Mouse (Mus musculus) heart, postnatal 0 days (tissue): ENCODE measurements at regions not wholly inside any gene's neighbourhood (a gene's known extent, or its start where the extent isn't known, plus 50 kb on each side); places are given as distances from the start of the nearest gene placed in this dataset.

Source experiments
- CTCF ChIP-seq: IDR thresholded peaks from 2 replicates; pipeline ENCODE4 v1.5.1; 2016; ENCODE audit warnings: antibody characterized with exemption, control low read depth, low read depth
- EP300 ChIP-seq: IDR thresholded peaks from 2 replicates; pipeline ENCODE4 v1.6.1; 2016; ENCODE audit warnings: antibody characterized with exemption, low read depth

DNA sequence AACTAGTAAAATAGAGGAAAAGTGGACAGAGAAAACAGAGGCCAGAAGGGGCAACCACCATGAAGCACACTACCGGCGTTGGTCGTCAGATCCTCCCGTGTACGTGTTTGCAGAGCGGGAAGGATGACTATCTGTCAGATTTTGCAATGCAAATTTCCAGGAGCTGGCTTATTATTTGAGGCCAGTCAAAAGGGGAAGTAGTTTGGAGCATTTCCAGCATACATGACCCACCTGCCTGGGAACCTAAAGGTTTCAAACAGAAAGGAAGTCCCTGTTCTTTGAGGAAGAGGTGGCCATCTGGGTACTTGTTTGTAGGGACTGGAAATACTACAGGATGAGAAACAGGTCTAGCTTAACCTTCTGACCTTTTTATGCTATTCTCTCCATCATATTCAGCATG is 87.0 kb upstream of the Cpeb2 start:
- TF ChIP-seq CTCF = no peak
- no peak for TF ChIP-seq EP300
